Mouse (Mus musculus) cerebellum, postnatal 14 days (tissue): ENCODE results near the gene Tmem151b.

ENCODE experiments used
- DNase-seq, 2 experiments: peaks; one replicate each; pipeline ENCODE4 v3.0.0; 2021; ENCODE audit warnings: mixed read lengths in 2 of 2

Tmem151b gene

GRCm38 (mm10) chr17:45563655-45564530 is 14.4 kb upstream of the Tmem151b start, which contains the start of gene Slc35b2:
Gene Slc35b2, plus strand, starts transcription at chr17:45563874.
- DNase-seq: peak; percentile 95 to 96

- no peak for DNase-seq
Measured at GRCm38 (mm10) chr17:45563216-45563615, 13.7 kb upstream of the Tmem151b start.

GRCm38 (mm10) chr17:45559732-45560525 is 10.5 kb upstream of the Tmem151b start:
- peak; percentile 76 for DNase-seq

- peak in 1 of 2 experiments; percentile 64 for DNase-seq
Measured at GRCm38 (mm10) chr17:45557998-45558862, 8.8 kb upstream of the Tmem151b start.

GRCm38 (mm10) chr17:45557246-45557824 is 7.9 kb upstream of the Tmem151b start:
- DNase-seq: no peak

- DNase-seq: no peak
Measured at GRCm38 (mm10) chr17:45556514-45557245, 7.2 kb upstream of the Tmem151b start.

GRCm38 (mm10) chr17:45556107-45556489 is 6.6 kb upstream of the Tmem151b start:
- no peak for DNase-seq

GRCm38 (mm10) chr17:45555452-45556106 is 6.1 kb upstream of the Tmem151b start, which contains the start of gene Nfkbie:
Gene Nfkbie, plus strand, starts transcription at chr17:45555703.
- DNase-seq: peak; percentile 97 to 98

GRCm38 (mm10) chr17:45554420-45554819 is 4.9 kb upstream of the Tmem151b start:
- no peak for DNase-seq

GRCm38 (mm10) chr17:45553065-45553464 is 3.6 kb upstream of the Tmem151b start:
- no peak for DNase-seq

- peak; percentile 91 to 95 for DNase-seq
Measured at GRCm38 (mm10) chr17:45551816-45552451, 2.5 kb upstream of the Tmem151b start.

GRCm38 (mm10) chr17:45551249-45551796 is 1.8 kb upstream of the Tmem151b start:
- no peak for DNase-seq

GRCm38 (mm10) chr17:45550253-45550652 is 776 bp upstream of the Tmem151b start:
- DNase-seq: no peak

- DNase-seq: peak; percentile 89 to 90
Measured at GRCm38 (mm10) chr17:45548541-45549512, 650 bp downstream of the Tmem151b start.

- DNase-seq: peak in 1 of 2 experiments; percentile 70
Measured at GRCm38 (mm10) chr17:45547461-45548190, 1.9 kb downstream of the Tmem151b start.

- DNase-seq: peak; percentile 66 to 75
Measured at GRCm38 (mm10) chr17:45546941-45547340, 2.5 kb downstream of the Tmem151b start.

GRCm38 (mm10) chr17:45545278-45545961 is 4.1 kb downstream of the Tmem151b start:
- peak; percentile 70 to 76 for DNase-seq
